Mouse (Mus musculus) erythroblast, adult 5-6 weeks (primary cell): ENCODE measurements around the gene Iqck. TPM values are rescaled to one million over a fixed set of nuclear protein-coding genes. Genes with fewer than 3 reads are reported as not detected.

Experiments
- ATAC-seq: replicated peaks from 2 replicates; pipeline ENCODE4 v1.8.0; 2016; ENCODE audit warnings: moderate number of reproducible peaks, mild to moderate bottlenecking, moderate TSS enrichment, inconsistent platforms; ENCODE audit not compliant: poor library complexity, low FRiP score, severe bottlenecking
- total RNA-seq, 2 experiments: library from RNA; stranded (forward) in 1 of 2; stranded (reverse) in 1 of 2; fragments of 150-400 nt in 1 of 2; fragments of 200-764, 138-1000 nt in 1 of 2; gene quantifications; 2 replicates each; pipeline versions ENCODE4 v1.2.3 to v1.2.4; 2015 to 2017; ENCODE audit warnings: low replicate concordance in 2 of 2

Gene Iqck
- total RNA-seq, 2 experiments from 2014 or later = not detected

GRCm38 (mm10) chr7:118937469-118938387, 82.2 kb downstream of the Iqck start:
- ATAC-seq = no peak

GRCm38 (mm10) chr7:118942297-118942696, 86.7 kb downstream of the Iqck start:
- no peak for ATAC-seq

- ATAC-seq = no peak
These were observed 87.6 kb downstream of the Iqck start for GRCm38 (mm10) chr7:118943170-118943569.

GRCm38 (mm10) chr7:118944884-118945283, 89.3 kb downstream of the Iqck start:
- ATAC-seq = no peak

- ATAC-seq = no peak
These were observed 91.7 kb downstream of the Iqck start for GRCm38 (mm10) chr7:118947241-118947640.

GRCm38 (mm10) chr7:118948677-118949282, 93.2 kb downstream of the Iqck start:
- ATAC-seq = no peak

GRCm38 (mm10) chr7:118949749-118950148, 94.2 kb downstream of the Iqck start:
- ATAC-seq = no peak

- ATAC-seq = no peak
These were observed 98.2 kb downstream of the Iqck start for GRCm38 (mm10) chr7:118953626-118954282.

GRCm38 (mm10) chr7:118954968-118955367, 99.4 kb downstream of the Iqck start:
- ATAC-seq = no peak

GRCm38 (mm10) chr7:118956616-118957246, 101.2 kb downstream of the Iqck start:
- ATAC-seq = no peak

- ATAC-seq = no peak
These were observed 103.7 kb downstream of the Iqck start for GRCm38 (mm10) chr7:118959209-118959608.

- ATAC-seq = no peak
These were observed 109.2 kb downstream of the Iqck start for GRCm38 (mm10) chr7:118964777-118965176.

GRCm38 (mm10) chr7:118965198-118965597, 109.6 kb downstream of the Iqck start:
- no peak for ATAC-seq

GRCm38 (mm10) chr7:118968870-118969269, 113.3 kb downstream of the Iqck start:
- ATAC-seq = no peak

- ATAC-seq = no peak
These were observed 115.9 kb downstream of the Iqck start for GRCm38 (mm10) chr7:118971499-118971898.

GRCm38 (mm10) chr7:118972306-118972705, 116.8 kb downstream of the Iqck start:
- ATAC-seq = no peak

- ATAC-seq = no peak
These were observed 117.8 kb downstream of the Iqck start for GRCm38 (mm10) chr7:118973377-118973776.

- ATAC-seq = no peak
These were observed 120.3 kb downstream of the Iqck start for GRCm38 (mm10) chr7:118975837-118976236.

GRCm38 (mm10) chr7:118976414-118977166, 121.0 kb downstream of the Iqck start:
- ATAC-seq = no peak

- no peak for ATAC-seq
These were observed 121.6 kb downstream of the Iqck start for GRCm38 (mm10) chr7:118977167-118977543.
